Mouse (Mus musculus) ZHBTc4 (cell line): ENCODE measurements around the gene Pfkfb1.
A peak's percentile ranks its signal among the peaks of the same experiment; 100 is the strongest.

Experiments used
- DNase-seq: peaks from one replicate; pipeline ENCODE4 v3.0.0-alpha.2; 2011; ENCODE audit warnings: low read depth, low spot score

Gene Pfkfb1

DNA sequence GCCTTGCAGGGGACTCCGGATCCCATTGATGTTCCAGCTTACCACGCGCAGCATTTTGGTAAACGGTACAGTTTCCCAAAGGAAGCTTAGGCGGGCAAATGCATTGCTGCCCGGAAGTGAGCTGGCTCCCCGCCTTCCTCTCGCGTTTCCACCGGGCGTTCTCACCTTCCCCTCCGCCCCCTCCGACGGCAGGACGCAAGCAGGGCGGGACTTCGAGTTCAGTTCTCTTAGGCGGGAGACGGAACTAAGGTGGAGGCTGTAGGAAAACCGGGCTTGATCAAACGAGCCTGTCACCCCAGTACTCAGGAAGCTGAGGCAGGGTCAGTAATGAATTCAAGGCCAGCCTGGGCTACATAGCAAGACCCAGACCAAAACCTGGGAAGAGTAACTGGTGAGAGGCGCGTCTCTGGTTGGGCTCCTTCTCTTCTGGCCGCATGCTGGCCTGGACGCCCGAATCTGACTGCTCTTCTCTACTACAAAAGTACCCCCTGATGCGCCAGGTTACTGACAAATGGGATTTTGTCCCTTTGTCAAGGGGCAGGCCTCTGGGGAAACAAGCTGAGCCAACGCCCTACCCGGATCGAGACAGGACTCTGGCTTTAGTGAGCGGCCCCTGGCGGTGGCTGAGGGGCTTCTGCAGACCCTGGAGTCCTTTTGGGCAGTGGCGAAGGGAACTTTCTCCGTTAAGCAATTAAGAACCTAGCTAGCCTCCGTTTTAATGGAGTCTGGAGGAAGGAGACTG is at the start of gene Pfkfb1:
Pfkfb1 (plus strand) TSS at position 207 of the 742 bp plus-strand sequence.
- peak; percentile 94 for DNase-seq

DNA sequence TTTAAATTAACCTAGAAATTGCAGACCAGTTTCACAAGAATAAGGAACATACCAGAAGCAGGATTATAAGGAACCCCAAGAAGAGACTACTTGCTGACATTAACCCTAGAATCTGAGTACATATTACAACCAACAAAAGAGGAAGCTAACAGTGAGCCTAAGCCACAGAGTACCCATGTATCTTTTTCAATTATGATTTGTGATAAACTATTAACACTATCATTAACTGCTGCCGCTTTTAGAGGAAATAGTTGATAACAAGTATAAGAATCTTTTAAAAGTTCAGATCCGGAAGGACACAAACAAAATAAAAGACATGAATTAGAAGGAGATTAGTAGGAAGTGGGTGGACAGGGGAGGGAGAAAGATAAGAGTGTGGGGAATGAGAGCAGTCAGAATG is 47.9 kb upstream of the Pfkfb1 start:
- no peak for DNase-seq

DNA sequence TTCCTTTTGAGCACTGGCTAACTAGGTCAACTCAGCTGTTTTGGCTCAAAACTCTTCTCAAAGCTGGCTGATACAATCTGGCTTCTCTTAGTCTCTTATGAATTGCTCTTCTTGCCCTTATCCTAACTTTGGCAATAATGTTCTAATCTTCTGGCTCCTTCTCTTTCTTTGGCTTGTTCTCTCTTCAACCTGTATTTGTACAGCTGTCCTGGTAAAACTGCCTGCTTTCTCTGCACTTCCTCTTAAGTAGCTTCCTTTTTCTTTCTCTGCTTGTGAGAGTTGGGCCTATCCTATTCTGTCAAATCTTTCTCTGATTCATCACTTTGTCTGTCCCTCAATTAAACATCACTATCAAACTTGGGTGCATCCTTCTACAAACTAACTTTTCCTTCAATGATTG is 46.3 kb upstream of the Pfkfb1 start:
- no peak for DNase-seq

DNA sequence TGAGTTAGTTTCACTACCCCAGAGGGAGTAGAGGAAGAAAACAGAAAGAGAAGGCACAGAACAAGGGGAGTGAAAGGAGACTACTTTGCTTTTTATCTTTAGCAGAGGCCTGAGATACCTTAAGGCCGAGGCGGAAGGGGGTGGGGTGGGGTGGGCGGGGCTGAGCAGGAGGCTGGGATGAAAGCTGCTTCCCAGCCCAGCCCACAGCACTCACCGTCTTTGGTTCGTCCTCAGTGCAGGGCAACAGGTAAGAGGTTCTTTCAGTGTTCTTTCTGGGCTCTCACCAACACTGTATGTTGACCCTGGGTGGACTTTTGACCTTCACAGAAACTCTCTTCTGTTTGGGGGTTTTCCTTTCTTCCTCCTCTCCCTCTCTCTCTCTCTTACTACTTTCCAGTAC is 40.8 kb upstream of the Pfkfb1 start, which contains the start of gene Alas2:
Alas2 (plus strand) TSS at position 137 of the 400 bp plus-strand sequence.
- DNase-seq: no peak

DNA sequence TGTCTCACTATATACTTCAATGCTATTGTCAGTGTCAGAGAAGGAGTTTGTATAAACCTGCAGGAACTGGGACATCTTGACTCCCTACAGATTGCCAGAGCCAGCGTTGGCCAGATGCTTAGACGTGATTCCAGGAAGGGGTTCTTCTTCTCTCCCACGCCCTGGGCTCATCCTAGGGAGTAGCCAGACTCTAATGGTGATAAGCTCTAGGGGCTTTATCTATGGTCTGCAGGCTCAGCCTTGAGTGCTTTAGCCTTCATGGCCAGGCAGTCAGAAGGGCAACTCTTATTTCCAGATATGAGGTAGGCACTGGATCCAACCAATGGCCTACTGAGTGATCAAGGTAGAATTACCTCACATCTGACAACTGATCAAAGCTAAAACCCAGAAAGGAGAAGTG is 38.4 kb upstream of the Pfkfb1 start:
- DNase-seq: no peak

DNA sequence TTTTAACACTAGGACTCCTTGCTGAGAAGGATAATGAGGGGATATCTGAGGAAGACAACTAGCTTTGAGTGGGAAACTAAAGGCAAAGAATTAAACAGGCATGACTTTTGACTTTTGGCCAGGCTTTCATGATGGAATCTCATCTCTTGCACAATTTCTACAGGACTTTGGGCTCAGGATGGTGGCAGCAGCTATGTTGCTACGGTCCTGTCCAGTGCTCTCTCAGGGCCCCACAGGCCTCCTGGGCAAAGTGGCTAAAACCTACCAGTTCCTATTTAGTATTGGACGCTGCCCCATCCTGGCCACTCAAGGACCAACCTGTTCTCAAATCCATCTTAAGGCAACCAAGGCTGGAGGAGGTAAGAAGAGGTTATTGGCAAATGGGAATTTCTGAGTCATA is 36.0 kb upstream of the Pfkfb1 start:
- DNase-seq: no peak

DNA sequence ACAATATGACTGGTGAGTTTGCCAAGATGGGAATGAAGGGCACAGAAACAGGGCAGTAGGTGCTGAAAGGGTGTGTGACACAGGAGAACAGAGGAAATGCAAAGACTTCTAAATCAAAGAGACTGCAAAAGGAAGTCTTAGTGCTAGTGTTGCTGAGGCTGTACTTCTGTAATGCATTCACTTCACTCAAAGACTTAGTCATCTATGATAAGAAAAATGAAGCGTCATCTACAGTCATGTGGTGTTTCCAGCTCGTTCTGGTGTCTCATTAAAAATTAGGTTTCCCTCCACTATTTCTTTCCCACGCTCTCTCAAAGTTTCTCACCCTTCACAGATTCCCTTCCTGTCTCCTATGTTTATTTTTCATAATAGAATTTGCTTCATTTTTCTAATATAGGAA is 34.0 kb upstream of the Pfkfb1 start:
- no peak for DNase-seq

DNA sequence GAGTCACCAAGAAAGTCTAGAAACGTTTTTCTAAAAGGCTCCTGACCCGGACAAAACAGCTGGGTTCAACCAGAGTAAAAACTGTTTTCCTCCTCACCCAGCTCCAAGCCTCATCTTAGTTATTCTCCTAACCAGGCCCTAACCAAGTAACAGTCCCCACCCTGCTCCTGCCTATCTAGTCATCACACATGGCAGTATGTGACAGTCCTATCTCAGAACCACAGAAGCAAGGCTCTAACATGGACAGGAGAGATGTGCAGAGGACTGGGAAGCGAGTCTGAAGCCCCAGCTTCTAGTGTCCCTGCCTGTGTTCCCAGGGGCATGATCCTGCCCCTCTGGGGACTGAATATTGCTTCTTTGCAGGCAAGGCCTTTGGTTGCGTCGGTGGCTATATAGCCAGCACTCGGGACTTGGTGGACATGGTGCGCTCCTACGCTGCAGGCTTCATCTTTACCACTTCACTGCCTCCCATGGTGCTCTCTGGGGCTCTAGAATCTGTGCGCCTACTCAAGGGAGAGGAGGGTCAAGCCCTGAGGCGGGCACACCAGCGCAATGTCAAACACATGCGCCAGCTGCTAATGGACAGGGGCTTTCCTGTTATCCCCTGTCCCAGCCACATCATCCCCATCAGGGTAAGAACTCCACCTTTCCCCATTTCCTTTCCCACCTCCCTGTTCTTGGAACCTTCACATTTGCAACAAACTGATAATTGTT is 23.2 kb upstream of the Pfkfb1 start:
- no peak for DNase-seq

DNA sequence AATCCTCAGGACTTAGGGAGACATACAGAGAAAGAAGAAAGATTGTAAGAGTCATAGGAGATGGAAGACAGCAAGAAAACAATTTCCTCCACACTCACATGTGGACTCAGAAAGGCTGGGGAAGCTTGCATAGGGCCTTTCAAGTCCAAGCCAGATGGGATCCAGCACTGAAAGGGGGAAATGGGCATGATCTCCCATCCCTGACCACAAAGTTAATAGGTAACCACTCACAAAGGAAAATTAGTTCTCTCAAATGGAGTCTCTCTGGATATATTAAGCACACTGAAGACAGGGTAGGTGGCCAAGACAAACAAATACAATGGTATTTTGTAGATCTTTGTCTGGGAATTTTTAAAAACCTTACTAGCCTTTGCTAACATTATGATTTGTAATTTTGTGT is 6.1 kb upstream of the Pfkfb1 start:
- no peak for DNase-seq

DNA sequence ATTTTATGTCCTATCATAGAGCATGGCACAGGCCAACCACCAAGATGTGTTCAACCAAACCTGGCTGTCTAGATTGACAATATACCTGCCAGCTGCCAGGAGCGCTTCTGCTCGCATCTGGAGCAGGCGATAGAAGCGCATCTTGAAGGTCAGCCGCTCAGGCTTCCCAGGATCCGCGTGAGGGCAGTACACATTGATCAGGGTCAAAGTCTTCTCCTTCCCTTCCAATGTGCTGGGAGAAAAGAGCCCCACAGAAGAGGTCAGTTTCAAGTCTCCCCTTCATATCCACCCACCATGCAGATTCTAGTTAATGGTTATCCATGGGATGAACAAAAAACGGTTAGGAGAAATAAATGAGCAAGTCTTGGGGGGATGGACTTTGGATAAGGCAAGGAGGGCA is 2.9 kb upstream of the Pfkfb1 start:
- DNase-seq: no peak

DNA sequence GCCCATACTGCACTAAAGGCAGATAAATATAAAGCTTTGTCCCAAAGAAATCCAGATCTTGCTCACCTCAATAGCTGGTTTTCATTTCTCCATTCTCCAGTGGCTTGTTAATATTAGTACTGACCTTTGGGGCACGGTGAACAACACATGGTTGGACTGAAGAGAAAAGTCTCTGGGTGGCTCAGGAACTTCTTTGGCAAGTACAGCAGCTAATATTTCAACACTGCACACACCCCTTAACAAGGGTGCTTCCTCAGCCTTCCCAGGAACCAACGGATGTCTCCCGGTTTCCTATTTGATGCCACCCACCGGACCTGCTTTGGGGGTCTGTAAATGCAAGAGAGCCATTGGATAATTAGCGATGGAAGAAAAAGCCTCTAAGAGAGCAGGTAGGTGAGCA is 1.7 kb downstream of the Pfkfb1 start, which contains the start of gene Apex2:
Apex2 (minus strand) TSS at position 173 of the 400 bp plus-strand sequence.
- no peak for DNase-seq

DNA sequence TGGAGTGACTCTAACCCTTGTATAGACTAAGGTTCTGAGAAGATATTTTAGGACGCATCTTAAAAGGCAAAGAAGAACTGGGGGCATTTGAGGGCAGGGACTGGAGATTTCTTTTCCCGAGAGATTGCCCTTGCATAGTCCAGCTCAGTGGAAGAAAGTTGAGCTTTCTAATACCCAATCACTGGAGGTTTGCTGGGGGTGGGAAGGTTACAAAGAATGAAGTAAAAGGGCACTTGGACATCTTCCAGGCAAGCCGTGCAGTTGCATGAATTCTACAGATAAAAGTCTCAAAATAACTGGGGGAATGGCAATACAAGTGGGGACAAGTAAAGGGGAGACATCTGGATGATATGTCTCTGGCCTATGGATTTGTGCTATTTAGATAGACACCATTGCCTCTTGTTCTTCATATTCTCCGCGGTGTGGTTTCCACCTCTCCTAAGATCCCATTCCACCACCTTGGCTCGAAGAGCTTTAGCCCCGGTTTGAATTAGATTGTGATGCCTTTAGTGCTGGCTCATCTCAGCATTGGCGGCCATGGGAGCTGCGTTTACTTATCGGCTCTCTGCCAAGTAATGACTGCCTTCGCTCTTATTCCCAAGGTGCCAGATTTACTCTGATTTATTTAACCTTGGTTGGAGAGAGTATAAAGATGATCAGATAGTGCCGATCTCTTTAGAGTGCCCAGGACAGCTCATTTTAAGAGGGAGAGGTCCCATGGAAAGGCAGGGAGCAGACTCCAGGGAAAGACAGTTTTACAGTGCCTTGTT is 5.4 kb downstream of the Pfkfb1 start:
- DNase-seq: no peak

DNA sequence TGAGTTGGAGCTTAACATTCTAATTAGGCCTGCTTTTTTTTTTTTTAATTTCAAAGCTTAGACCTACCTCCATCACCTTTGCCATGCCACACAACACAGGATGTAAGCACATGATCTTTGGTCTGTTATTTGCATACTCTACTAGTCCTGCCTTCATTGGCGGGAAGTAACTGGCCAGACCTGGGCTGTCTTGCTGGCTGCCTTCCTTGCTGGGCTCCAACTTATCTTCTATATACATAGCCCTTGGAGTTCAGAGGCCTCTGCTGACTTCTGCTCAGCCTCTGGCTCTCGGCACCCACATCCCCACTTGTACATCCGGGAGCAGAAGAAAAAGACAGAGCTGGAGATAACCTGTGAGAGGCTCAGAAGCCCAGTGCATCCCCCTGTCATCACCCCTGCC is 6.1 kb downstream of the Pfkfb1 start:
- DNase-seq: no peak

DNA sequence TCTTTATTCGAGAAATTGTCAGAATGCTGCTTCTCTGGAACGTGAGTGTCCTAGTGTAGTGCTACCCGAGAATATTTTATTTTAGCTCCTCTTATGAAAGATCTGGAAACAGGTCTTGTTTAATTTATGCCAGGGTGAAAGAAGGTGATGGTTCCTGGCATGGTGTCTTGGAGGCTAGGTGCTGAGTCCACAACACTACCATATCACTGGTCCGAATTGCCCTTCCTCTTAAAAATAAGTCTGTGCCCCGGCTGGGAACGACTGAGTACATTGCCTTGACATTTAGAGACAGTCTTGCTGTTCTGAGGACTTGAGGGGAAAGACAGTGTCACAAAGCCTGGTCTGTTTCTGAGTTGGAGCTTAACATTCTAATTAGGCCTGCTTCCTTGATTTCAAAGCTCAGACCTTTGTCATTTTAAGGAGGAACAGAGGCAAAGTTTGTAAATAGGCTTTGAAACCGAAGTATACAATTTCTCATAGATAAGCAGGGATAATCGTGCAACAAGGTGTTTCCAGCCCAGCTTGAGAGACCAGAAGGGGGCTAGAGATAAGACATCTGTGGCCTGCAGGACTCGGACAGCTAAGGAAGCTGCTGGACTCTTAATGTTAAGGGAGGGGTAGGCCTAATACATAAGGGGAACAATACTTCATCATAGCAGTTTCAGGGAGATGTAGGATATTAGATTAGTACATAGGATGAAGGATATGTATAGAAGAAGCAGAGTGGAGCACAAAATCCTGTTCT is 7.2 kb downstream of the Pfkfb1 start:
- no peak for DNase-seq

DNA sequence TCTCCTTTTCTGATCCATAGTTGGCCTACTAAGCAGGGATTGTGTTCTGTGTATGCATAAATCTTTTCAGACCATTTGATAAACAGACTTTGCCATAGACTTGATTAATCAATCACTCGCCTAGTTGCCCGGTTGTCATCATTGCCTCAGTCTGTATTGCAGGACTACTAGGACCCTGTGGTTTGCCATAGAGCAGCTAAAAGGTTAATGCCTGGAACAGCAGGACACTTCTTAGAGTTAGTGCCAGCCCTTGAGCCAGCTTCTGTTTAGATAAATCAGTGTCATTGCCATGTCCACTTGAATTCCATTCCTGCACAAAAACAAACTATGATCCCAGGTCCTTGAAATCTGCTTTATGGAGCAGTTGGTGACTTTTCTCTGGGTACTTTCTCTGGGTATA is 10.9 kb downstream of the Pfkfb1 start:
- no peak for DNase-seq

DNA sequence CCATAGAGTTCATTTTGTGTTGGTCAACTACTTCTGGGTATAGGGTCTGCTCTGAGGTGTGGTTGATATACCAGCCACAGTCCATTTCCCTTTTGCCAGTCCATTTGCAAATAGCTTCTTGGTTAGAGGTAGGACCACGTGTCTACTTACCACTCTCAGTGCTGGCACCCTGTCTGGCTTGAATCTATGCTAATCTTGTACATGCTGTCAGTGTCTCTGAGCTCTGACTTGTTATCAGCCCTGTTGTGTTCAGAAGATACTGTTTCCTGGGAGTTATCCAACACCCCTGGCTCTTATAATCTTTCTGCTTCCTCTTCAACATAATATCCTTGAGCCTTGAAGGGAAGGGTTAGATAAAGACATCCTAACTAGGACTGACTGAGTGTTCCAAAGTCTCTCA is 48.4 kb downstream of the Pfkfb1 start:
- DNase-seq: no peak

DNA sequence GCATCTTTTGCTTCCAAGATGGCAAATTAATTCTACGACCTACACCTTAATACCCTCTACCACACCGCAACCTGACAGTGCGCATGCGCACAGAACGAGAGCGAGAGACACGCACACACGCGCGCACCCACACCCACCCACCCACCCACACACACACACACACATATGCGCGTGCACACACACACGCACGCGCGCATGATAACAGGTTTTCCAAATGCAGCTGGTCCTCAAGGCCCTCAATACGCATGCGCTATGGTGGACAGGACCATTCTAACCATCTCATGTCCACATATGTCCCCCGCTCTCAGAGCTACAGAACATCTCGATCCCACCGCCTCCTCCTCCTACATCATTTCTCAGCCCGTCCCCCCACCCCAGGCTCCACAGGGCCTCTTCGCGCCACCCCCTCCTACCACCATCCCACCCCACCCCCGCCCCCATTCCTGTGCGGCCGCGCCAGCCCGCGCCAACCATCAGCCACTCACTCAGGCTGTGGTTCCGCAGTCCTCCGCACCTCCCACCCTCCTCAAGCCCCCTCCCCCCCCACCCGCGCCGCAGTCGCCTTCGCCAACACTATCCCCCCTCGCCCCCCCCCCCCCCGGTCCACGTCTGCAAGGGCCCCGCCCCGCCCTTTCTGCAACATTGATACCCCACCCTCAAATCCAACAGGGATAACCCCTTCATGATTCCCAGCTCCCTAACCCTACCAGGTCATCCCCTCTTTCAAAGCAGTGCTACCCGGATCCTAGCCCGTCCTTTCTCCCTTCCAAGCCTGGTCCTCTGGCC is 68.3 kb downstream of the Pfkfb1 start:
- DNase-seq: peak; percentile 31

DNA sequence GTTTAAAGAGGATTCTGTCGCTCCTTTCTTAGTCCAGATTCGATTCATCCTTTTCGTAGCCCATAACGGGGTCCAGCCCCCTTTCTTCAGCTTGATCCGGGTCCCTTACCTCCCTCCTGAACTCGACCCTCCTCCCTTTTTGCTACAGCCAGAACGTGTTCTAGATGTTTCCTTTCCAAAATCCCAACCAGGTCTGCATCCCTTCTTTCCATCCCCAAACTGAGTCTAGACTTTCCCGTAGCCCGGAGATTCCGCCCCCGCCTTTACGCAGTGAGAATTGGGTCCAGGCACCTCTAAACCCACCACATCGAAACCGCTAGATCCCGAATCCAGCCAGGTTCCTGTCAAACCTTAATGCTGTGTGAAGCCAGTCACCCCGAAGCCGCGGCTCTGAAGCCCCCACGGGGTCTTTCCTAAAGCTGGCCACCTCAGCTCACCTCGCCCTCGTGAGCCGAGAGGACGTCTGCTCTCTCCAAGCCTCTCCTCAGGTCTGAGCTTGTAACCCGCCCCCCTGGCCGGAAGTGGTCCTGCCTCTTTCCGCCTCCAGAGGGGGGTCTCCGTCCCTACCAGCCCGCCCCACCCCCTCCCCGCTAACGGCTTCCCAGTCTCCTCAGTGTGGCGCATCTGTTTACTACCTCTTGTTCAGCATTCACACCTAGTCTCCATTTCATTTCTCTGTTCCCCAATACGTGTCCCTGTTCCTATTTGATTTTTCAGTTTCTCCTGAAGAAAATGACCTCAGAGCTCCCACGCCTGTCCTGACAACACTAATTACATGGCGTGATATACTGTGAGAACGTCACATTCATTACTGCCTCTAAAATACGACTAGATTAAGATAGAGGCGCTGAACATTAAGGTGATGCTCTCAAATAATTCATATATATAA is 69.1 kb downstream of the Pfkfb1 start, which contains the start of gene Tro:
Tro (minus strand) TSS at position 676 of the 889 bp plus-strand sequence.
- peak; percentile 69 for DNase-seq

DNA sequence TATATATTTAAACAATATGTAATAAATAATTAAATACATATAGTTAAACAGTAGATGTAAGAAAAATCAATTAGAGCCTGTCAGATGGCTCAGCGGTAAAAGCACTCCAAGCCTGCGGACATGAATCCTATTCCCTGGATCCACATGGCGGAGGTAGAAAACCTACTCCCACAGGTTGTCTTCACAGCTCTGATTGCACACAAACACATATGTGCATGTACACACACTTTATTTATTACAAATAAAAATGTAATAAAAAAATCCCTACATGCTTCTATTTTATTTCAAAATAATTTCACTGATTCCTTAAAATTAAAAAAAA is 69.7 kb downstream of the Pfkfb1 start:
- DNase-seq: no peak

DNA sequence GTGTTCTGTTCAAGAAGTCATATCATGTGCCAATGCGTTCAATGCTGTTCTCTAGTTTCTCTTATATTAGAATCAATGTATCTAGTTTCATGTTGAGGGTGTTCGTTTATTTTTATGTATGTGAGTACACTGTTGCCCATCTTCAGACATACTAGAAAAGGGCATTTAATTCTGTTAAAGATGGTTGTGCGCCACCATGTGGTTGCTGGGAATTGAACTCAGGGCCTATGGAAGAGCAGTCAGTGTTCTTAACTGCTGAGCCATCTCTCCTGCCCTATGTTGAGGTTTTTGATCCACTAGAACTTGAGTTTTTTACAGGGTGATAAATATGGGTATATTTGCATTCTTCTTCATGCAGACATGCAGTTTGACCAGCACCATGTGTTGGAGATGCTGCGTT is 74.8 kb downstream of the Pfkfb1 start:
- DNase-seq: no peak
